Mouse (Mus musculus) CD4-positive, CD25-positive, alpha-beta regulatory T cell, adult 4 months (primary cell): Measurements from ENCODE around the gene Tstd2. TPM values are rescaled to one million over a fixed set of nuclear protein-coding genes. Genes with fewer than 3 reads are reported as not detected.

ENCODE experiments used
- ATAC-seq: one replicate; pipeline ENCODE4 v1.8.0; 2017
- polyA plus RNA-seq, 2 experiments: library from polyadenylated mRNA; unstranded; fragments of 100-300 nt; shearing (Covaris generic); gene quantifications; one replicate each; pipeline ENCODE4 v1.2.1; 2017

Gene Tstd2
- polyA plus RNA-seq, 2 experiments from 2014 or later, result 31.1 to 32.8 TPM

GRCm38 (mm10) chr4:46080261-46080660, 58.2 kb downstream of the Tstd2 start:
- ATAC-seq, result no peak

- ATAC-seq, result no peak
Observed at GRCm38 (mm10) chr4:46076892-46077291, 61.6 kb downstream of the Tstd2 start.

GRCm38 (mm10) chr4:46075664-46076063, 62.8 kb downstream of the Tstd2 start:
- no peak for ATAC-seq

GRCm38 (mm10) chr4:46073736-46074135, 64.8 kb downstream of the Tstd2 start:
- ATAC-seq, result no peak

GRCm38 (mm10) chr4:46072631-46073030, 65.9 kb downstream of the Tstd2 start:
- no peak for ATAC-seq

GRCm38 (mm10) chr4:46069851-46070482, 68.5 kb downstream of the Tstd2 start:
- no peak for ATAC-seq

GRCm38 (mm10) chr4:46068573-46068972, 69.9 kb downstream of the Tstd2 start:
- no peak for ATAC-seq

- no peak for ATAC-seq
Observed at GRCm38 (mm10) chr4:46068060-46068459, 70.4 kb downstream of the Tstd2 start.

- no peak for ATAC-seq
Observed at GRCm38 (mm10) chr4:46065695-46066340, 72.7 kb downstream of the Tstd2 start.

- ATAC-seq, result no peak
Observed at GRCm38 (mm10) chr4:46064961-46065360, 73.5 kb downstream of the Tstd2 start.

Other genes with a start within 250 kb of the Tstd2 start
- under 1 TPM; 0.13 to 0.16 TPM for gene Ccdc180, start 248.4 kb downstream of the Tstd2 start, polyA plus RNA-seq
- 1 to 10 TPM; 7.2 to 8.9 TPM for gene Tdrd7, start 173.4 kb downstream of the Tstd2 start, polyA plus RNA-seq
- 1 to 10 TPM; 2.0 to 4.2 TPM for gene Tmod1, start 99.8 kb downstream of the Tstd2 start, polyA plus RNA-seq
- 10 to 100 TPM; 37.0 to 44.2 TPM for gene Ncbp1, start 81 bp downstream of the Tstd2 start, polyA plus RNA-seq
- 10 to 100 TPM; 13.3 to 16.8 TPM for gene Xpa, start 57.6 kb upstream of the Tstd2 start, polyA plus RNA-seq
- not detected for gene Foxe1, start 204.9 kb upstream of the Tstd2 start, polyA plus RNA-seq